Mouse (Mus musculus): Measurements from ENCODE around the gene Retnlg. TPM values are rescaled to one million over a fixed set of nuclear protein-coding genes. Genes with fewer than 3 reads are reported as not detected.
"Not testable (repeated sequence)": the region's sequence is repeated elsewhere in the genome, so short reads cannot be mapped to it uniquely, and the experiment has no call there.

The Retnlg gene
- polyA plus RNA-seq (2012; rRNA removed): 2.2 and 3.1 TPM in 2 replicates
- 2.4 and 3.2 TPM in 2 replicates for polyA plus RNA-seq (2014; fragmentation: Nextera tagmentation; extraction: Ambion mirVana)

DNA sequence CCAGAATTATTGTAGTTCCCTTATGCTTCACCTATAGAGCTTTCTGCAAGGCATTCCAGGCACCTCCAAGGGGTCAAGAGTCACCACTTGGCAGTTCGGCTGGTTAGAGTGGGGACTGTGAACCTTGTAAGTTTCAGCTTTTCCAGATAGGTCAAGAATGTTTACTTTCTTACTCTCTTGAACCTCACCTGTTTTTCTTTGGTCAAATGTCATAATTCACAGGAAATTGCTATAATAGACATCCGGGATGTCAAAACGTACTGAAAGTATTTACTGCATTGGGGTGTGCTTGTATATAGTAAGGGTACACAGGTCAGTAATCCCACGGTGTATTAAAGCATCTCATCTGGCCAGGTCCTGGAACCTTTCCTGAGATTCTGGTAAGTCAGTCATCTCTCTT lies at the start of gene Retnlg:
Gene Retnlg (plus strand): TSS at position 301 of the 400 bp plus-strand sequence.
- no peak for DNase-seq (ENCODE audit: low read depth in 3 of 3, low spot score in 3 of 3)
- H3K4me1 ChIP-seq (replicated peaks; ENCODE audit: control insufficient read depth in 2 of 2, insufficient read depth in 2 of 2, low read length in 1 of 2): no peaks in the 10 kb centered on the region
- H3K4me3 ChIP-seq (ENCODE audit: insufficient read depth in 1 of 2, low read depth in 2 of 2, low read length in 2 of 2): no peak within 1 kb of the TSS
- no peaks in the 10 kb centered on the region for H3K36me3 ChIP-seq (replicated peaks; ENCODE audit: control insufficient read depth, insufficient read depth, low read depth)
- ATAC-seq (ENCODE audit: insufficient read depth): no peak
- TF ChIP-seq EP300 (IDR thresholded peaks at IDR 0.05; ENCODE audit: low read depth) (no peak), CTCF (IDR thresholded peaks at IDR 0.05; ENCODE audit: low read depth) (no peak)
- no peak within 1 kb of the TSS for H3K9ac ChIP-seq (replicated peaks)
- no peak within 1 kb of the TSS for H3K27ac ChIP-seq
- H3K9me3 ChIP-seq (ENCODE audit: control insufficient read depth, low read length): no peaks in the 10 kb centered on the region
- H3K4me2 ChIP-seq (ENCODE audit: low read depth): no peak within 1 kb of the TSS
- WGBS (ENCODE audit: insufficient replicate concordance): 61% methylated on average over 4 of the region's 4 CpGs
- H3K27me3 ChIP-seq (ENCODE audit: control insufficient read depth, insufficient read depth, low read length): no peaks in the 10 kb centered on the region

DNA sequence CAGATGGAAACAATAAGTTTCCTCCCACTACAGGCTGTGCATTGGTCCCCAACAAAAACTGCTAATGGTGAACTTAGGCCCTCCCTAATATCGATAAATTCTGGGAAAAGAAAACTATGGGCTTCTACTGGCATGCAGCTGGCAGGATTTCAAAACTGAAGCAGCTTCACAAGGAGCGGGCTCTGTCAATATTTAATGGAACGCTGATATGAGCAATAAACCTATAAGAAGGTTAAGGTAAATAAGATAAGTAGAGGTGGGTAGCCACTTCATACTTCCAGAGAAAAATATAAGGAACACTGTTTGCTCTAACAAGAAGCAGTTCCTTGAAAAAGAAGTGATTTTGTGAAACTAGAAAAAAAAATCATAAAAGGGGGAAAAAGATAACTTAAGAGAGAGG lies 45.9 kb upstream of the Retnlg start:
- Histone ChIP-seq H3K4me3 (ENCODE audit: insufficient read depth in 1 of 2, low read depth in 2 of 2, low read length in 2 of 2) (no peak overlapping the region), H3K9ac (replicated peaks) (no peak overlapping the region), H3K4me2 (ENCODE audit: low read depth) (no peak overlapping the region), H3K9me3 (ENCODE audit: control insufficient read depth, low read length) (no peaks in the 10 kb centered on the region), H3K27ac (no peak overlapping the region), H3K27me3 (ENCODE audit: control insufficient read depth, insufficient read depth, low read length) (no peaks in the 10 kb centered on the region), H3K36me3 (replicated peaks; ENCODE audit: control insufficient read depth, insufficient read depth, low read depth) (no peaks in the 10 kb centered on the region), H3K4me1 (replicated peaks; ENCODE audit: control insufficient read depth in 2 of 2, insufficient read depth in 2 of 2, low read length in 1 of 2) (no peaks in the 10 kb centered on the region)
- DNase-seq (ENCODE audit: low read depth in 3 of 3, low spot score in 3 of 3) (no peak), ATAC-seq (ENCODE audit: insufficient read depth) (no peak)
- no peak for TF ChIP-seq CTCF (IDR thresholded peaks at IDR 0.05; ENCODE audit: low read depth)
- no peak for TF ChIP-seq EP300 (IDR thresholded peaks at IDR 0.05; ENCODE audit: low read depth)
- 69% methylated on average over 3 of the region's 3 CpGs for WGBS (ENCODE audit: insufficient replicate concordance)

DNA sequence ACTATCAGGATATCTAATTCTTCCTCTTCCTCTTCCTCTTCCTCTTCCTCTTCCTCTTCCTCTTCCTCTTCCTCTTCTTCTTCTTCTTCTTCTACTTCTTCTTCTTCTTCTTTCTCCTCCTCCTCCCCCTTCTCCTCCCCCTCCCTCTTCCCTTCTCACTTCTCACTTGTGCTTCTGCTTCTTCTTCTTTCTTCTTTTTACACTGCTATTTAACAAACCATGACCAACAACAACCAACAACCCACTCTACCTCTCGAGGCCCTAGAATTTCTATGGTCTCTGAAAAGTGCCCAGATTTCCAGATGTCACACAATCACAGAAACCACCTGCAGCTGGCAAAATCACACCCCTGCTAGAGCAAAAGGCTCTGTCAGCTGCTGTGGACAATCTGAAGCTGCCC lies 44.8 kb upstream of the Retnlg start:
- Histone ChIP-seq H3K27me3 (ENCODE audit: control insufficient read depth, insufficient read depth, low read length) (no peaks in the 10 kb centered on the region), H3K9me3 (ENCODE audit: control insufficient read depth, low read length) (no peaks in the 10 kb centered on the region), H3K4me2 (ENCODE audit: low read depth) (no peak overlapping the region), H3K27ac (no peak overlapping the region), H3K36me3 (replicated peaks; ENCODE audit: control insufficient read depth, insufficient read depth, low read depth) (no peaks in the 10 kb centered on the region), H3K4me1 (replicated peaks; ENCODE audit: control insufficient read depth in 2 of 2, insufficient read depth in 2 of 2, low read length in 1 of 2) (no peaks in the 10 kb centered on the region), H3K9ac (replicated peaks) (no peak overlapping the region), H3K4me3 (ENCODE audit: insufficient read depth in 1 of 2, low read depth in 2 of 2, low read length in 2 of 2) (no peak overlapping the region)
- ATAC-seq (ENCODE audit: insufficient read depth): no peak
- WGBS (ENCODE audit: insufficient replicate concordance): 33% methylated on average over 1 of the region's 1 CpGs
- TF ChIP-seq EP300 (IDR thresholded peaks at IDR 0.05; ENCODE audit: low read depth) (no peak), CTCF (IDR thresholded peaks at IDR 0.05; ENCODE audit: low read depth) (no peak)
- no peak for DNase-seq (ENCODE audit: low read depth in 3 of 3, low spot score in 3 of 3)

DNA sequence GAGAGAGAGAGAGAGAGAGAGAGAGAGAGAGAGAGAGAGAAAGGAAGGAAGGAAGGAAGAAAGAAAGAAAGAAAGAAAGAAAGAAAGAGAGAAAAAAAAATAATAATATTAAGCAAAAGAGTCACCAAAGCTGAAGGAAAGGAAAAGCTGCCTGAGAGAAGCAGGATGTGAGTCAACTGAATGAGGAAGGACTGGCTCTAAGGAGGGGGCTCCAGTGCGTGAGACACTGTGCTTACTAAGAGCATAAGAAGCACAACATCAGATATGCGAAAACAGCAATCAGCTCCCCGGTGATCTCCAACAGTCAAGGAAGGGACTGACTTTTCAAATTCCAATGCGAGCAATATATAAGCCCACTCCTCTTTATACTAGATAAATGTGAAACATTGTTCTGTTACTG lies 43.4 kb upstream of the Retnlg start:
- Histone ChIP-seq H3K36me3 (replicated peaks; ENCODE audit: control insufficient read depth, insufficient read depth, low read depth) (no peaks in the 10 kb centered on the region), H3K4me3 (ENCODE audit: insufficient read depth in 1 of 2, low read depth in 2 of 2, low read length in 2 of 2) (no peak overlapping the region), H3K4me1 (replicated peaks; ENCODE audit: control insufficient read depth in 2 of 2, insufficient read depth in 2 of 2, low read length in 1 of 2) (no peaks in the 10 kb centered on the region), H3K9me3 (ENCODE audit: control insufficient read depth, low read length) (no peaks in the 10 kb centered on the region), H3K4me2 (ENCODE audit: low read depth) (no peak overlapping the region), H3K9ac (replicated peaks) (no peak overlapping the region), H3K27me3 (ENCODE audit: control insufficient read depth, insufficient read depth, low read length) (no peaks in the 10 kb centered on the region), H3K27ac (no peak overlapping the region)
- TF ChIP-seq CTCF (IDR thresholded peaks at IDR 0.05; ENCODE audit: low read depth) (no peak), EP300 (IDR thresholded peaks at IDR 0.05; ENCODE audit: low read depth) (no peak)
- DNase-seq (ENCODE audit: low read depth in 3 of 3, low spot score in 3 of 3) (no peak), ATAC-seq (ENCODE audit: insufficient read depth) (no peak)
- WGBS (ENCODE audit: insufficient replicate concordance): 38% methylated on average over 4 of the region's 4 CpGs

DNA sequence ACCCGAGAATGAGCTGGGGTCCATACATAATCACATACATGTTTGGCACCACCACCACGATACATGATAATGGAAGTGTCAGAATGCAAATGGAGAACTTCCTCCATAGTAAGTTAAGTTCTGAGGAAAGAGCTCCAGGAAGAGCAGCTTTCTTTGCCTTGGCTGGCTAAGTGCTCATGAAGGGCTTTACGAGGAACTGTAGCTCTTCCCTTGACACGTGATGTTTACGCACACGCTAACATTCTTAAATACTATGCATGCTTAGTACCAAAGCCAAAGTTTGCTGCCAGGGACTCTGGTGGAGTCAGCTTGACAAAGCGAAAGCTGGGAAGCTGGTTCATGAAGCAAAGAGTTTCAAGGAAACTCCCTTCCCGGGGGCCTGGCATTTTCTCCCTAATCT lies 40.4 kb upstream of the Retnlg start:
- ATAC-seq (ENCODE audit: insufficient read depth) (no peak), DNase-seq (ENCODE audit: low read depth in 3 of 3, low spot score in 3 of 3) (no peak)
- TF ChIP-seq CTCF (IDR thresholded peaks at IDR 0.05; ENCODE audit: low read depth): no peak
- TF ChIP-seq EP300 (IDR thresholded peaks at IDR 0.05; ENCODE audit: low read depth): no peak
- WGBS (ENCODE audit: insufficient replicate concordance): 71% methylated on average over 7 of the region's 8 CpGs
- Histone ChIP-seq H3K27me3 (ENCODE audit: control insufficient read depth, insufficient read depth, low read length) (no peaks in the 10 kb centered on the region), H3K4me3 (ENCODE audit: insufficient read depth in 1 of 2, low read depth in 2 of 2, low read length in 2 of 2) (no peak overlapping the region), H3K36me3 (replicated peaks; ENCODE audit: control insufficient read depth, insufficient read depth, low read depth) (no peaks in the 10 kb centered on the region), H3K9ac (replicated peaks) (no peak overlapping the region), H3K4me1 (replicated peaks; ENCODE audit: control insufficient read depth in 2 of 2, insufficient read depth in 2 of 2, low read length in 1 of 2) (no peaks in the 10 kb centered on the region), H3K27ac (no peak overlapping the region), H3K4me2 (ENCODE audit: low read depth) (no peak overlapping the region), H3K9me3 (ENCODE audit: control insufficient read depth, low read length) (no peaks in the 10 kb centered on the region)

DNA sequence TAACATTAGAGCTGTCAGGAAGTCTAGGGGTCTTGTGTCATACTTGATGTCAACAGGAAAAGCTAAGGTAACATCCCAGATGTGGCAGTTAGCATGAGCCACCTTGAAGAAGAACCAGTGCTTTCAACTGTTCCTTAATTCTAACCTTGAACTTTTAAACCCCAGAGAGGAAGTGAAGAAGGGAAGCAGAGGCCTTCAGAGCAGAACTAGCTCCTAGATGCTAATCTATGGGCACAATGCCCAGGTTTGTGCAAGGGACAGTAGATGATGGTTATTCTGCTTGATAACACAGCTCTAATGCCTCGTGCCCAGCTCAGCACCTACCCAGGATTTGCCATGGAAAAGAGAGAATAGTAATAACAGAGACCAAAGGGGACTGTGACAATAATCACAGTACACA lies 38.8 kb upstream of the Retnlg start:
- WGBS (ENCODE audit: insufficient replicate concordance): 19% methylated on average over 1 of the region's 1 CpGs
- H3K4me2 ChIP-seq (ENCODE audit: low read depth); DNase-seq (ENCODE audit: low read depth in 3 of 3, low spot score in 3 of 3); H3K9ac ChIP-seq (replicated peaks); H3K27ac ChIP-seq; H3K36me3 ChIP-seq (replicated peaks; ENCODE audit: control insufficient read depth, insufficient read depth, low read depth); H3K4me3 ChIP-seq (ENCODE audit: insufficient read depth in 1 of 2, low read depth in 2 of 2, low read length in 2 of 2); H3K9me3 ChIP-seq (ENCODE audit: control insufficient read depth, low read length); H3K27me3 ChIP-seq (ENCODE audit: control insufficient read depth, insufficient read depth, low read length); H3K4me1 ChIP-seq (replicated peaks; ENCODE audit: control insufficient read depth in 2 of 2, insufficient read depth in 2 of 2, low read length in 1 of 2); ATAC-seq (ENCODE audit: insufficient read depth): not testable (repeated sequence)
